Mouse (Mus musculus) MEL (cell line): ENCODE data around the gene Trpm4. TPM values are rescaled to one million over a fixed set of nuclear protein-coding genes. Genes with fewer than 3 reads are reported as not detected.

Experiments
- DNase-seq: peaks from one replicate; pipeline ENCODE4 v3.0.0; 2011; ENCODE audit warnings: low read depth, low spot score
- H3K27ac ChIP-seq: 2 replicates; pipeline ENCODE4 v1.5.1; 2012; ENCODE audit warnings: low read depth, mild to moderate bottlenecking, control low read depth, low read length, moderate library complexity; ENCODE audit not compliant: control insufficient read depth
- H3K27me3 ChIP-seq, 2 experiments: fragments of 150-350 bp in 1 of 2; sonication (generic) in 1 of 2; 2 replicates each; pipeline ENCODE4 v1.6.1; 2012; ENCODE audit warnings: low read length in 2 of 2, mild to moderate bottlenecking in 2 of 2, improper control_type of control experiment in 1 of 2, moderate library complexity in 1 of 2; ENCODE audit not compliant: insufficient read depth in 2 of 2, control insufficient read depth in 1 of 2
- H3K36me3 ChIP-seq, 2 experiments: 2 replicates each; pipeline ENCODE4 v1.6.1; 2012 to 2014; ENCODE audit warnings: low read length in 2 of 2, improper control_type of control experiment in 1 of 2, inconsistent platforms in 1 of 2, mild to moderate bottlenecking in 1 of 2; ENCODE audit not compliant: insufficient read depth in 2 of 2, control insufficient read depth in 1 of 2
- H3K4me1 ChIP-seq, 2 experiments: fragments of 150-350 bp in 1 of 2; sonication (generic) in 1 of 2; 2 replicates each; pipeline ENCODE4 v1.6.1; 2012; ENCODE audit warnings: low read length in 2 of 2, improper control_type of control experiment in 1 of 2, mild to moderate bottlenecking in 1 of 2; ENCODE audit not compliant: insufficient read depth in 2 of 2, control insufficient read depth in 1 of 2
- H3K4me3 ChIP-seq, 2 experiments: fragments of 150-350 bp in 1 of 2; sonication (generic) in 1 of 2; 2 replicates each; pipeline ENCODE4 v1.5.1; 2012; ENCODE audit warnings: low read depth in 2 of 2, low read length in 2 of 2, mild to moderate bottlenecking in 2 of 2, moderate library complexity in 2 of 2, control low read depth in 1 of 2, improper control_type of control experiment in 1 of 2; ENCODE audit not compliant: control insufficient read depth in 1 of 2, insufficient read depth in 1 of 2
- H3K79me2 ChIP-seq: 2 replicates; pipeline ENCODE4 v1.6.1; 2012; ENCODE audit warnings: mild to moderate bottlenecking, low read length, moderate library complexity; ENCODE audit not compliant: control insufficient read depth, poor library complexity, insufficient read depth
- H3K9ac ChIP-seq: 2 replicates; pipeline ENCODE4 v1.6.1; 2012; ENCODE audit warnings: low read depth, mild to moderate bottlenecking, control low read depth, low read length, moderate library complexity; ENCODE audit not compliant: control insufficient read depth, poor library complexity, severe bottlenecking
- H3K9me3 ChIP-seq: fragments of 150-350 bp; sonication (generic); replicated peaks from 2 replicates; pipeline ENCODE4 v1.6.1; 2012; ENCODE audit warnings: mild to moderate bottlenecking, low read length, improper control_type of control experiment, moderate library complexity; ENCODE audit not compliant: insufficient read depth
- BHLHE40 ChIP-seq: IDR thresholded peaks from 2 replicates; pipeline ENCODE4 v1.6.1; 2012; ENCODE audit warnings: low read depth, mild to moderate bottlenecking, inconsistent platforms, low read length, improper control_type of control experiment, borderline replicate concordance
- CHD1 ChIP-seq: IDR thresholded peaks from 2 replicates; pipeline ENCODE4 v1.6.1; 2012; ENCODE audit warnings: low read depth, mild to moderate bottlenecking, inconsistent platforms, low read length, improper control_type of control experiment
- E2F4 ChIP-seq: IDR thresholded peaks from 2 replicates; pipeline ENCODE4 v1.6.1; 2011; ENCODE audit warnings: low read depth, low read length, improper control_type of control experiment, borderline replicate concordance
- ELF1 ChIP-seq: IDR thresholded peaks from 2 replicates; pipeline ENCODE4 v1.6.1; 2014; ENCODE audit warnings: low read depth, mild to moderate bottlenecking, inconsistent platforms, low read length, improper control_type of control experiment, moderate library complexity
- ETS1 ChIP-seq: IDR thresholded peaks from 2 replicates; pipeline ENCODE4 v1.6.1; 2012; ENCODE audit warnings: low read depth, mild to moderate bottlenecking, inconsistent platforms, low read length, improper control_type of control experiment, moderate library complexity
- GABPA ChIP-seq: IDR thresholded peaks from 2 replicates; pipeline ENCODE4 v1.6.1; 2012; ENCODE audit warnings: low read depth, mild to moderate bottlenecking, inconsistent platforms, low read length, improper control_type of control experiment, moderate library complexity
- HCFC1 ChIP-seq: IDR thresholded peaks from 2 replicates; pipeline ENCODE4 v1.6.1; 2012; ENCODE audit warnings: low read depth, mild to moderate bottlenecking, inconsistent platforms, low read length, improper control_type of control experiment, moderate library complexity
- KAT2A ChIP-seq: conservative IDR thresholded peaks from 2 replicates; pipeline ENCODE4 v1.6.1; 2012; ENCODE audit warnings: low read depth, low read length, improper control_type of control experiment, inconsistent platforms
- MEF2A ChIP-seq: IDR thresholded peaks from 2 replicates; pipeline ENCODE4 v1.6.1; 2014; ENCODE audit warnings: low read depth, mild to moderate bottlenecking, inconsistent platforms, low read length, improper control_type of control experiment; ENCODE audit not compliant: poor library complexity, insufficient replicate concordance, severe bottlenecking; ENCODE audit errors: extremely low read depth
- NRF1 ChIP-seq: IDR thresholded peaks from 2 replicates; pipeline ENCODE4 v1.6.1; 2014; ENCODE audit warnings: low read depth, mild to moderate bottlenecking, inconsistent platforms, low read length, improper control_type of control experiment, moderate library complexity; ENCODE audit not compliant: poor library complexity, insufficient read depth, severe bottlenecking
- SMC3 ChIP-seq: IDR thresholded peaks from 2 replicates; pipeline ENCODE4 v1.6.1; 2011; ENCODE audit warnings: low read depth, low read length, improper control_type of control experiment
- TBP ChIP-seq: IDR thresholded peaks from 2 replicates; pipeline ENCODE4 v1.8.0; 2011; ENCODE audit warnings: low read depth, low read length, improper control_type of control experiment
- USF1 ChIP-seq: IDR thresholded peaks from 2 replicates; pipeline ENCODE4 v1.6.1; 2014; ENCODE audit warnings: low read depth, mild to moderate bottlenecking, inconsistent platforms, low read length, improper control_type of control experiment, moderate library complexity
- ZNF384 ChIP-seq: IDR thresholded peaks from 2 replicates; pipeline ENCODE4 v1.6.1; 2012; ENCODE audit warnings: low read depth, mild to moderate bottlenecking, inconsistent platforms, low read length, improper control_type of control experiment
- polyA plus RNA-seq, 2 experiments: library from polyadenylated mRNA; stranded (reverse) in 1 of 2; unstranded in 1 of 2; fragments of >175 nt in 1 of 2; fragments of >200 nt in 1 of 2; gene quantifications; 2 replicates each; pipeline versions ENCODE4 v1.2.1 to v1.2.4; 2012; ENCODE audit warnings: low replicate concordance in 2 of 2, low read depth in 1 of 2; ENCODE audit not compliant: insufficient read length in 2 of 2, insufficient read depth in 1 of 2, missing spikeins in 1 of 2
- total RNA-seq: library from RNA; depleted of rRNA; stranded (reverse); fragments of 300-350 nt; gene quantifications from 2 replicates; pipeline ENCODE4 v1.2.3, GENCODE M21; 2012

The Trpm4 gene
- total and polyA plus RNA-seq, 3 experiments: 4.8 to 6.9 TPM; not detected in 1

DNA sequence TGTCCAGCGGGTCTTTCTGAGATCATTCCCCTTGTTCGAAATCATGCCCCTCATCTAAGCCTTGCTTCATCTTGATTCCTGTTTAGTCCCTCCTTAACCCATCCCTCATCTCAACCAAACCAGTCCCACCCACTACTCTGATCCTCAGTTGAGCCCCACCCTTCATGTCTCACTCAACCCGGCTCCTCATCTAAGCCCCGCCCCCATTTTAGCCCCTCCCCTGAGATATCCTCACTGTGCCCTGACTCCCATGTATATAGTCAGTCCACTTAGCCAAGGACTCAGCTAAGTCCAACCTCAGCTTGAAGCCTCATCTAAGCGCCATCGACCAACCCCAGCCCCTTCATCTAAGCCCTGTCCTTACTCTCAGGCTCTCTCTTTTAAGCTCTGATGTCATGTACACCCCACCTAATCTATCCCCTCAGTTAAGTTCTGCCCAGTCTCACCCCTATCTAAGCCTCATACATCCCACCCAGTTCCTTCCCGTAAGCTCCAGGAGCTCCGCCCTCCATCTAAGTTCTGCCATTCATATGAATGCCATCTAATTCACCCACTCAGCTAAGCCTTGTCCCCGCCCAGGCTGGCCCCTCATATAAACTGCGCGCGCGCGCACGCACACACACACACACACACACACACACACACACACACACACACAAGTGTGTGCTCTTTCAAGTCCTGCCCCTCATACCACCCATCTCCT is 21.9 kb upstream of the Trpm4 start:
- Histone ChIP-seq H3K9ac (no peak overlapping the region), H3K4me3 (no peak overlapping the region), H3K27ac (no peak overlapping the region), H3K79me2 (no peaks in the 10 kb centered on the region), H3K9me3 (no peaks in the 10 kb centered on the region), H3K4me1 (peaks cover 0 to 10% of the 10 kb centered on the region in 2 experiments; a peak in 3 of 4 replicates), H3K27me3 (no peaks in the 10 kb centered on the region), H3K36me3 (peaks cover 0 to 2% of the 10 kb centered on the region in 2 experiments; a peak in 1 of 4 replicates)
- TF ChIP-seq USF1: no peak
- no peak for TF ChIP-seq HCFC1
- TF ChIP-seq CHD1: no peak
- TF ChIP-seq ETS1: no peak
- TF ChIP-seq MEF2A: no peak
- TF ChIP-seq NRF1: no peak
- no peak for TF ChIP-seq KAT2A
- no peak for DNase-seq

GRCm38 (mm10) chr7:45353041-45353440 is 19.5 kb upstream of the Trpm4 start:
- H3K4me1 ChIP-seq: peaks cover 0 to 8% of the 10 kb centered on the region in 2 experiments; a peak in 3 of 4 replicates
- no peaks in the 10 kb centered on the region for H3K27me3 ChIP-seq
- no peak overlapping the region for H3K9ac ChIP-seq
- H3K79me2 ChIP-seq: no peaks in the 10 kb centered on the region
- no peak for TF ChIP-seq ZNF384
- TF ChIP-seq MEF2A: no peak
- TF ChIP-seq BHLHE40: no peak
- no peak for TF ChIP-seq ELF1
- TF ChIP-seq GABPA: no peak
- TF ChIP-seq E2F4: no peak
- no peak for TF ChIP-seq TBP
- TF ChIP-seq SMC3: no peak
- TF ChIP-seq, all 39 proteins: peak for 0
- DNase-seq: no peak
- no peaks in the 10 kb centered on the region for H3K36me3 ChIP-seq
- no peak overlapping the region for H3K27ac ChIP-seq
- no peak overlapping the region for H3K4me3 ChIP-seq
- no peaks in the 10 kb centered on the region for H3K9me3 ChIP-seq
